Mouse (Mus musculus) c-Kit-positive CD71-positive TER-119-positive erythroid progenitor cells, embryonic 14.5 days (primary cell): ENCODE measurements around the gene Cfap61.

Experiments used
- DNase-seq: peaks from one replicate; pipeline ENCODE4 v3.0.0-alpha.2; 2013; ENCODE audit warnings: low spot score

The Cfap61 gene

GRCm38 (mm10) chr2:146257609-146258008, 323.0 kb downstream of the Cfap61 start:
- DNase-seq: no peak

GRCm38 (mm10) chr2:146258736-146259469, 324.3 kb downstream of the Cfap61 start:
- DNase-seq: no peak

GRCm38 (mm10) chr2:146259787-146260560, 325.4 kb downstream of the Cfap61 start:
- no peak for DNase-seq

DNA sequence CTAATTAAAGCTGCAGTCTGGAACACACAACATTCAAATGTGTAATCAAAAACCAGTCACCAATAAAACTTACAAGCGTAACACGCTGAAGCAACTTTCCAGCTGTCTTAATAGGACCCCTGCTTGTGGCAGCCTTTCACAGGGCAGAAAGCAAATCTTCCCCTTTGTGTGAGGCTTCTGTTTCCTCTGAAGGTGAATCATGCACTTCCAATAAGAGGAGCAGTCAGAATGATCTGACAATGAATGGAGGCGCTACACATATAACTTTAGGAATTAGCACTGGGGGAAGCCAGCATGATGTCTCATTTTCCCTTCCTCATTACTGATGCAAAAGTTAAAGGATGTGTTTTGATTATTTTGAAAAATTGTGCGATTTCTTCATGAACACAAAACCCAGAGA, 326.6 kb downstream of the Cfap61 start:
- no peak for DNase-seq

DNA sequence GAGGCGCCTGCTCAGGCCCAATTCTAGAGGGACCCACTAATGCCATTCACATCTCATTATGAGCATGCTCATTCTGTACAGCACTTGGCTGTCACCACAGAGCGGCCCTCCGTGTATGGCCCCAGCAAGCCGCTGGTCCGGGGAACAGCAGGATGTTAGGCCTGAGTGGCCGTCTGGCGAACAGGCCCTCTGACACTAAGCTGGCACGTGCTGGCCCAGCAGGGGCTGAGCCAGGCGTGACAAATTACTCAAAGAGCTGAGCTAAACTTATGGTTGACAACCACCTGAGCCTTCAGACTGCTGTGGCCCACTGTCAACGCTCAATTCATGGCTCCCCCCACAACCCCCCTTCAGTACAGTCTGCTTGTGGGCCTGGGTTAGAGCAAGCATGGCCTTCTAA, 327.6 kb downstream of the Cfap61 start:
- DNase-seq: no peak

DNA sequence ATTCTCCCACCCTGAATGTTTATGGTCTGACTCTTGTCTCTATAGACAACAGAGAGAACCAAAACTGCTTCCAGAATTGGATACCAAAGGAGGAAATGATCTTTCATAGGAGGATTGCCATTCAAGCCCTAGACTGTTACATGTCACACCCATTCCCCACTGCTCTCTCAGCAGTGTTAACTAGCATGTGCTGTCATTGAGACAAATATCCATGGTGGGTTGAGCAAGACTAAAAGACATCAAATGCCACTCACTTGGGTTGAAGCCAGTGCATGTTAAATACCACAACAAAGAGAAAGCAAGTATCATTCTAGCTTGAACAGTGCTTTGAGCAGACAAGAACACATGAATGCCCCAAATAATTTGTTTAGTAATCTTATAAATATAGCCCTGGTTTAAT, 328.4 kb downstream of the Cfap61 start:
- no peak for DNase-seq
